Mouse (Mus musculus): ENCODE measurements around the gene Mapkap1. TPM values are rescaled to one million over a fixed set of nuclear protein-coding genes. Genes with fewer than 3 reads are reported as not detected.

Mapkap1 gene
- total and polyA plus RNA-seq, 2 experiments from 2014 or later = 60.3 to 87.6 TPM

GRCm38 (mm10) chr2:34533281-34533680 is 126.7 kb downstream of the Mapkap1 start:
- ATAC-seq (ENCODE audit: insufficient read depth, low read depth) = no peak
- H3K4me1 ChIP-seq (ENCODE audit: control insufficient read depth, insufficient read depth) = peaks cover 8% of the 10 kb centered on the region; the same call in 1 of the 2 replicates
- no peaks in the 10 kb centered on the region for H3K9me3 ChIP-seq (replicated peaks; ENCODE audit: control insufficient read depth, low read length)
- H3K9ac ChIP-seq (replicated peaks; ENCODE audit: low read depth, low read length) = no peak overlapping the region
- peak overlapping the region; percentile 12; the same call in 1 of the 2 replicates for H3K27ac ChIP-seq (ENCODE audit: low read depth)
- no peak for TF ChIP-seq EP300 (IDR thresholded peaks at IDR 0.05; ENCODE audit: low read depth)
- no peak for TF ChIP-seq CTCF (IDR thresholded peaks at IDR 0.05; ENCODE audit: low read depth)
- no peak overlapping the region for H3K4me2 ChIP-seq (ENCODE audit: low read depth, low read length)
- DNase-seq (ENCODE audit: low spot score) = no peak
- H3K4me3 ChIP-seq (ENCODE audit: low read depth, low read length) = no peak overlapping the region
- no peaks in the 10 kb centered on the region for H3K27me3 ChIP-seq (ENCODE audit: control insufficient read depth, insufficient read depth, low read length)
- no peaks in the 10 kb centered on the region for H3K36me3 ChIP-seq (replicated peaks; ENCODE audit: control insufficient read depth, insufficient read depth, low read length)

GRCm38 (mm10) chr2:34534996-34535395 is 128.4 kb downstream of the Mapkap1 start:
- ATAC-seq (ENCODE audit: insufficient read depth, low read depth) (no peak), DNase-seq (ENCODE audit: low spot score) (peak; percentile 40)
- no peak for TF ChIP-seq EP300 (IDR thresholded peaks at IDR 0.05; ENCODE audit: low read depth)
- no peak for TF ChIP-seq CTCF (IDR thresholded peaks at IDR 0.05; ENCODE audit: low read depth)
- H3K36me3 ChIP-seq (replicated peaks; ENCODE audit: control insufficient read depth, insufficient read depth, low read length) = no peaks in the 10 kb centered on the region
- no peak overlapping the region for H3K4me3 ChIP-seq (ENCODE audit: low read depth, low read length)
- no peaks in the 10 kb centered on the region for H3K27me3 ChIP-seq (ENCODE audit: control insufficient read depth, insufficient read depth, low read length)
- H3K4me1 ChIP-seq (ENCODE audit: control insufficient read depth, insufficient read depth) = peaks cover 8% of the 10 kb centered on the region; the same call in 1 of the 2 replicates
- H3K9ac ChIP-seq (replicated peaks; ENCODE audit: low read depth, low read length) = no peak overlapping the region
- WGBS = 33% methylated on average over 12 of the region's 12 CpGs
- H3K4me2 ChIP-seq (ENCODE audit: low read depth, low read length) = no peak overlapping the region
- no peaks in the 10 kb centered on the region for H3K9me3 ChIP-seq (replicated peaks; ENCODE audit: control insufficient read depth, low read length)
- H3K27ac ChIP-seq (ENCODE audit: low read depth) = no peak overlapping the region

GRCm38 (mm10) chr2:34537356-34537755 is 130.8 kb downstream of the Mapkap1 start:
- no peak overlapping the region for H3K9ac ChIP-seq (replicated peaks; ENCODE audit: low read depth, low read length)
- H3K4me1 ChIP-seq (ENCODE audit: control insufficient read depth, insufficient read depth) = peaks cover 8% of the 10 kb centered on the region; the same call in 1 of the 2 replicates
- no peak; the same call in 1 of the 2 replicates for ATAC-seq (ENCODE audit: insufficient read depth, low read depth)
- H3K9me3 ChIP-seq (replicated peaks; ENCODE audit: control insufficient read depth, low read length) = no peaks in the 10 kb centered on the region
- H3K27me3 ChIP-seq (ENCODE audit: control insufficient read depth, insufficient read depth, low read length) = no peaks in the 10 kb centered on the region
- no peak overlapping the region for H3K4me3 ChIP-seq (ENCODE audit: low read depth, low read length)
- TF ChIP-seq CTCF (IDR thresholded peaks at IDR 0.05; ENCODE audit: low read depth) (no peak), EP300 (IDR thresholded peaks at IDR 0.05; ENCODE audit: low read depth) (no peak)
- WGBS = 68% methylated on average over 3 of the region's 3 CpGs
- no peak overlapping the region for H3K27ac ChIP-seq (ENCODE audit: low read depth)
- no peak overlapping the region for H3K4me2 ChIP-seq (ENCODE audit: low read depth, low read length)
- DNase-seq (ENCODE audit: low spot score) = no peak
- H3K36me3 ChIP-seq (replicated peaks; ENCODE audit: control insufficient read depth, insufficient read depth, low read length) = no peaks in the 10 kb centered on the region

- H3K27ac ChIP-seq (ENCODE audit: low read depth) = no peak overlapping the region
- H3K4me3 ChIP-seq (ENCODE audit: low read depth, low read length) = no peak overlapping the region
- H3K27me3 ChIP-seq (ENCODE audit: control insufficient read depth, insufficient read depth, low read length) = no peaks in the 10 kb centered on the region
- no peaks in the 10 kb centered on the region for H3K9me3 ChIP-seq (replicated peaks; ENCODE audit: control insufficient read depth, low read length)
- H3K4me2 ChIP-seq (ENCODE audit: low read depth, low read length) = no peak overlapping the region
- ATAC-seq (ENCODE audit: insufficient read depth, low read depth) (no peak), DNase-seq (ENCODE audit: low spot score) (no peak)
- H3K4me1 ChIP-seq (ENCODE audit: control insufficient read depth, insufficient read depth) = 0 out of 2 replicates have a peak, but pooled peaks cover 6% of the 10 kb centered on the region
- TF ChIP-seq EP300 (IDR thresholded peaks at IDR 0.05; ENCODE audit: low read depth) (no peak), CTCF (IDR thresholded peaks at IDR 0.05; ENCODE audit: low read depth) (no peak)
- H3K36me3 ChIP-seq (replicated peaks; ENCODE audit: control insufficient read depth, insufficient read depth, low read length) = no peaks in the 10 kb centered on the region
- 80% methylated on average over 7 of the region's 7 CpGs for WGBS
- H3K9ac ChIP-seq (replicated peaks; ENCODE audit: low read depth, low read length) = no peak overlapping the region
Measured at GRCm38 (mm10) chr2:34543581-34543980, 137.0 kb downstream of the Mapkap1 start.

- Histone ChIP-seq H3K4me2 (ENCODE audit: low read depth, low read length) (no peak overlapping the region), H3K9ac (replicated peaks; ENCODE audit: low read depth, low read length) (no peak overlapping the region), H3K27me3 (ENCODE audit: control insufficient read depth, insufficient read depth, low read length) (no peaks in the 10 kb centered on the region), H3K4me3 (ENCODE audit: low read depth, low read length) (no peak overlapping the region), H3K4me1 (ENCODE audit: control insufficient read depth, insufficient read depth) (0 out of 2 replicates have a peak, but pooled peaks cover 6% of the 10 kb centered on the region), H3K27ac (ENCODE audit: low read depth) (no peak overlapping the region), H3K9me3 (replicated peaks; ENCODE audit: control insufficient read depth, low read length) (no peaks in the 10 kb centered on the region), H3K36me3 (replicated peaks; ENCODE audit: control insufficient read depth, insufficient read depth, low read length) (no peaks in the 10 kb centered on the region)
- WGBS = 70% methylated on average over 3 of the region's 3 CpGs
- ATAC-seq (ENCODE audit: insufficient read depth, low read depth) (no peak), DNase-seq (ENCODE audit: low spot score) (no peak)
- TF ChIP-seq EP300 (IDR thresholded peaks at IDR 0.05; ENCODE audit: low read depth) (no peak), CTCF (IDR thresholded peaks at IDR 0.05; ENCODE audit: low read depth) (no peak)
Measured at GRCm38 (mm10) chr2:34544021-34544420, 137.4 kb downstream of the Mapkap1 start.
